Mouse (Mus musculus) common myeloid progenitor, adult 5-6 weeks (primary cell): ENCODE measurements around the gene Olfr1066. TPM values are rescaled to one million over a fixed set of nuclear protein-coding genes. Genes with fewer than 3 reads are reported as not detected.
"Not testable (repeated sequence)": the region's sequence is repeated elsewhere in the genome, so short reads cannot be mapped to it uniquely, and the experiment has no call there.

Experiments
- ATAC-seq: replicated peaks from 2 replicates; pipeline ENCODE4 v1.8.0; 2016; ENCODE audit warnings: low read depth, mild to moderate bottlenecking, moderate TSS enrichment, inconsistent platforms; ENCODE audit not compliant: poor library complexity, severe bottlenecking
- total RNA-seq: library from RNA; stranded (forward); fragments of 200-1000, 187-1606 nt; gene quantifications from 2 replicates; pipeline ENCODE4 v1.2.3, GENCODE M21; 2017

Olfr1066 gene
- total RNA-seq = not detected in 2 replicates

DNA sequence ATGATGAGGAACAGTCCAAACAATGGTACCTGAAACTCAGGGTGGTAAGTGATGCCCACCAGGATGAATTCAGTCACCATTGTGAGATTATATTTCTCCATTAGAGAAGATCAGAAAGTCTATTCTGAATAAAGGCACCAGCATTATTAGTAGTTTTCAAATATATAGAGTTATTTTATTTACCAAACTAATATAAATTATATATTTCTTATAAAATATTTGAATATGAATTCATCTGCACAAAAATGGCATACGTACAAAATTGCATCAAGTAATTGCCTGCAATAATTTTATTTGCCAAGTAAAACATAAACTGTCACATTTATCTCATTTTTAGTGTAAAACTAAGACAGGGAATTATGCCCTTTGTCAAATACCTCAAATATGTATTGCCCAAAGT, at the start of gene Olfr1066:
Gene Olfr1066 (minus strand): TSS at position 101 of the 400 bp plus-strand sequence.
- no peak for ATAC-seq

- ATAC-seq = no peak
These were observed 31.2 kb upstream of the Olfr1066 start, which contains the start of gene Olfr228 for GRCm38 (mm10) chr2:86487286-86487685. Gene Olfr228 (minus strand): TSS chr2:86487386.

- ATAC-seq = peak; percentile 80
These were observed 8.5 kb upstream of the Olfr1066 start for GRCm38 (mm10) chr2:86464442-86465109.

DNA sequence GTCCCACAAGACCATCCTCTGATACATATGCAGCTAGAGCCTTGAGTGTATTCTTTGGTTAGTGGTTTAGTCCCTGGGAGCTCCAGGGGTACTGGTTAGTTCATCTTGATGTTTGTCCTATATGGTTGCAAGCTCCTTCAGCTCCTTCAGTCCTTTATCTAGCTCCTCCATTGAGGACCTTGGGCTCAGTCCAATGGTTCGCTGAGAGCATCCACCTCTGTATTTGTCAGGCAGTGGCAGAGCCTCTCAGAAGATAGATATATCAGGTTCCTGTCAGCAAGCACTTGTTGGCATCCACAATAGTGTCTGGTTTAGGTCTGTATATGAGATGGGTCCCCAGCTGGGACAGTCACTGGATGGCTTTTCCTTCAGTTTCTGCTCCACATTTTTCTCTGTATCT, 4.4 kb upstream of the Olfr1066 start:
- ATAC-seq = no peak

GRCm38 (mm10) chr2:86450491-86450890, 5.6 kb downstream of the Olfr1066 start, which contains the start of gene Olfr1065:
Gene Olfr1065 (minus strand): TSS chr2:86450591.
- ATAC-seq = not testable (repeated sequence)

GRCm38 (mm10) chr2:86442101-86442500, 14.0 kb downstream of the Olfr1066 start:
- not testable (repeated sequence) for ATAC-seq

DNA sequence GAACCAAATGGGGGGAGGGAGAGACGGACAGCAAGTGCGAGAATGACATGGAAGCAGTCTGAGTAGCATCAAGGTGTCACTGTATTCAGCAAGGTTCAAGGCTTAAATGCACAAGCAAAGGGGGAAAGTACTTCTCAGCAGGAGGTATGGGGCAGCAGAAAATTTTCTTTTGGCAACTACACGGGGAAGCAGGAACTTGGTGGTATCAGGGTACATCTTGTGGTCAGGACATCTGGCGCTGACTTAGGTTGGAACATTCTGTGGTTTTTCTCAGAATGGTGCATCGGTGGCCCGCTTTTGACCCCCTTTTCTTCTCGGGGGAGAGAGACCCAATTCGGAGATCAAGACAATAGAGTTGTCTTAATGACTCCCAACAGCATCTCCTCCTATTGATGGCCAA, 27.6 kb downstream of the Olfr1066 start:
- not testable (repeated sequence) for ATAC-seq

DNA sequence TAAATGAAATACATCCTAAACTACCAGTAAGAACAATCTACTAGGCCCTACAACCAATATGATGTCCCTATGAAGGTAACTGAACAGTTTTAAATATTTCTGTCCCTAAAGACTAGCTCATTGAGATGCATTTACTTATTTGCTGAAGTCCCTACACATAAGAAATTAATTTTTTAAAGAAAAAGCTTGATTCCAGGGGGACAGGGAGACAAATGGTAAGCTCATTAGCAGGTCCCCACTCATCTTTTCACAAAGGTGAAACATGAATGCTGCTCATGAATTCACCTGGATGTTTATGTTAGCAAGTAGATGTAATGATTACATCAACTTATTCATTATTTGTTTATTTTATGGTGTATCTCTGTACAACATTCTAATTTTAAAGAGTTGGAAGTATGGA, 29.4 kb downstream of the Olfr1066 start, which contains the start of gene Olfr1062:
Gene Olfr1062 (minus strand): TSS at position 101 of the 400 bp plus-strand sequence.
- not testable (repeated sequence) for ATAC-seq

- ATAC-seq = no peak
These were observed 42.1 kb downstream of the Olfr1066 start, which contains the start of gene Olfr1061 for GRCm38 (mm10) chr2:86413950-86414349. Gene Olfr1061 (minus strand): TSS chr2:86414050.

Other genes with a start within 250 kb of the Olfr1066 start
- gene Olfr1046, start 237.0 kb downstream of the Olfr1066 start, total RNA-seq = not detected in 2 replicates
- not detected in 2 replicates for gene Olfr1047, start 224.9 kb downstream of the Olfr1066 start, total RNA-seq
- gene Olfr1048, start 216.0 kb downstream of the Olfr1066 start, total RNA-seq = not detected in 2 replicates
- not detected in 2 replicates for gene Olfr1049, start 197.9 kb downstream of the Olfr1066 start, total RNA-seq
- not detected in 2 replicates for gene Olfr1051, start 177.2 kb downstream of the Olfr1066 start, total RNA-seq
- gene Olfr1052, start 163.8 kb downstream of the Olfr1066 start, total RNA-seq = not detected in 2 replicates
- gene Olfr1053, start 141.0 kb downstream of the Olfr1066 start, total RNA-seq = not detected in 2 replicates
- gene Olfr1054, start 120.8 kb downstream of the Olfr1066 start, total RNA-seq = not detected in 2 replicates
- gene Olfr1055, start 106.0 kb downstream of the Olfr1066 start, total RNA-seq = not detected in 2 replicates
- gene Olfr1056, start 93.8 kb downstream of the Olfr1066 start, total RNA-seq = not detected in 2 replicates
- gene Olfr1057, start 77.9 kb downstream of the Olfr1066 start, total RNA-seq = not detected in 2 replicates
- gene Olfr1058, start 67.7 kb downstream of the Olfr1066 start, total RNA-seq = not detected in 2 replicates
- not detected in 2 replicates for gene Olfr1061, start 42.2 kb downstream of the Olfr1066 start, total RNA-seq
- gene Olfr1062, start 29.5 kb downstream of the Olfr1066 start, total RNA-seq = not detected in 2 replicates
- not detected in 2 replicates for gene Olfr1065, start 5.7 kb downstream of the Olfr1066 start, total RNA-seq
- gene Olfr228, start 31.1 kb upstream of the Olfr1066 start, total RNA-seq = not detected in 2 replicates
- gene Olfr1076, start 52.2 kb upstream of the Olfr1066 start, total RNA-seq = not detected in 2 replicates
- gene Olfr1079, start 86.2 kb upstream of the Olfr1066 start, total RNA-seq = not detected in 2 replicates
- not detected in 2 replicates for gene Olfr1080, start 102.0 kb upstream of the Olfr1066 start, total RNA-seq
- not detected in 2 replicates for gene Olfr1082, start 142.7 kb upstream of the Olfr1066 start, total RNA-seq
- not detected in 2 replicates for gene Olfr1084, start 183.5 kb upstream of the Olfr1066 start, total RNA-seq
- not detected in 2 replicates for gene Olfr1085, start 205.8 kb upstream of the Olfr1066 start, total RNA-seq
- gene Olfr1086, start 223.8 kb upstream of the Olfr1066 start, total RNA-seq = not detected in 2 replicates
- gene Olfr1087, start 242.1 kb upstream of the Olfr1066 start, total RNA-seq = not detected in 2 replicates